Mouse (Mus musculus) liver, adult 2 months (tissue): ENCODE results near the gene Trim2.

Experiments
- CTCF ChIP-seq: fragments of 200-500 bp; IDR thresholded peaks from 2 replicates; pipeline ENCODE4 v1.5.1; 2011; ENCODE audit warnings: low read depth, low read length, control low read depth
- POLR2A ChIP-seq: fragments of 200-500 bp; IDR thresholded peaks from 2 replicates; pipeline ENCODE4 v1.6.1; 2011; ENCODE audit warnings: low read length, control low read depth; ENCODE audit not compliant: insufficient read depth; ENCODE audit errors: extremely low read depth

- TF ChIP-seq POLR2A: no peak
- no peak for TF ChIP-seq CTCF
These were observed 188.0 kb downstream of the Trim2 start for GRCm38 (mm10) chr3:84118718-84119117.
